Mouse (Mus musculus) heart, adult 8-10 months (tissue): Measurements from ENCODE around the gene Gm6525. TPM values are rescaled to one million over a fixed set of nuclear protein-coding genes. Genes with fewer than 3 reads are reported as not detected.

Experiments
- DNase-seq: peaks from one replicate; pipeline ENCODE4 v3.0.0; 2022; ENCODE audit warnings: low spot score
- total RNA-seq, 4 experiments: library from RNA; stranded (reverse); gene quantifications; 2 replicates each; pipeline ENCODE4 v1.2.4; 2022

Gene Gm6525
- total RNA-seq, result not detected

GRCm38 (mm10) chr3:84173581-84174154 is at the start of gene Gm6525:
Gm6525 (plus strand) TSS chr3:84174104.
- DNase-seq, result no peak

- no peak for DNase-seq
Measured at GRCm38 (mm10) chr3:84125704-84126289, 48.1 kb upstream of the Gm6525 start.

- DNase-seq, result no peak
Measured at GRCm38 (mm10) chr3:84126721-84127120, 47.2 kb upstream of the Gm6525 start.

- no peak for DNase-seq
Measured at GRCm38 (mm10) chr3:84127431-84127830, 46.5 kb upstream of the Gm6525 start.

DNA sequence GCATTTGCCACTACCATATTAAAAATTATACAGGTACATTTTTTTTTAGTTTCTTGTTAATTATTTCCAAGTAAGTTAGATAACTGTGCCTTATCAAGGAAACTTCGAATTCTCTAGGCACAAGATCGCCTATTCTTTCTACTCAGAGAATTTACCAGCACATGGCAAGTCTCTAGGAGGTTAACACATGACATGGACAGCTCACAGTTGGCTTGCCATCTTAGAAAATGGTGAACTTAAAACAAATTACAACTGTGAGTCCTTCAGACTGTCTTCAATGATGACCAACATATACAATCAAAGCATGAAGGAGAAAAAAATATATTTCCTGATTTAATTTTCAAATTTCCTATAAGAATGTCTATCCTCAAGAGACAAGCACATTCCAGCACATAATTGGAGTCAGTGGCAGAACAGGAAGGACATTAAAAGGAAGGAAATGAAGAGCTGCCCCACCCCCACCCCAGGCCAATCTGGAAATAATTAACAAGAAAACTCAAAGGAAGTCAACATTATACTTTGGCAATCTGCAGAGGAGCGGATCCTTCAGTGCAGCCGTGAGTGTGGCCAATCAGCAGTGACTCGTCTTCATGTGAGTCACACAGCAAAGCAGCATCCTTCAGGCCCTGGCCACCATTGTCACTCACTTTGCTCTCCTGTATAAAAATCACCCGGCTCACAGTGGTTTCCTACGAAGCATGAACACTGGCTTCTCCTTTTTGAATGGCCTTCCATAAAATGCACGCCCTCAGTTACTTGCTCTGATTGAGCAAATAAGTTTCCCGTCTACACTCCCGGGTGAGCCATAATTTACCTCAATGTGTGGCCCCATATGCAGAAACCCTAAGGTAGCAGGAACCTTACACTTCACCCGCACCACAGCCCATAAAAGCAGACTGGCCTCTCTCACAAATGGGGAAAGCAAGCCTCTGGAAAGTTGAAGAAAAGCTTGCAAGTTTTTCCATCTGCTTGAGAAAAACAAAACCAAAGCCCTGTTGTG is 44.7 kb upstream of the Gm6525 start:
- no peak for DNase-seq

DNA sequence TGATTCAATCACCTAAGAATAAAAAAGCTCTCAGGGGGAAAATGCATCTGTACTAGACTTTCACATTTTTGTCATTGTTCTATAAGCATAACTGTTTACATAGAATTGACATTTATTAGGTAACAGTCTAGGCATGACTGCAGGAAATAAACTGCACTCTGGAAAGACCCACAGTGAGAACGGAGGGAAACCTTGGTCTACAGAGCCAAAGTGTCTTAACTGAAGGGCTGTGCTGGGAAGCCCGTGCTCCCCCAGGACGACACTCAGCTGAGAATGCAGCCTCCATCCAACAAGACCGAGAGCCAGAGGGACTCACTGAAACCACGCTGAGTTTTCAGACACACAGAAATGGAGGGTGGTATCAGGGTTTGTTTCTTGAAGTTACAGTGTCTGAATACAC is 43.1 kb upstream of the Gm6525 start:
- no peak for DNase-seq

GRCm38 (mm10) chr3:84131369-84131768 is 42.5 kb upstream of the Gm6525 start:
- DNase-seq, result no peak

- no peak for DNase-seq
Measured at GRCm38 (mm10) chr3:84135387-84135786, 38.5 kb upstream of the Gm6525 start.

DNA sequence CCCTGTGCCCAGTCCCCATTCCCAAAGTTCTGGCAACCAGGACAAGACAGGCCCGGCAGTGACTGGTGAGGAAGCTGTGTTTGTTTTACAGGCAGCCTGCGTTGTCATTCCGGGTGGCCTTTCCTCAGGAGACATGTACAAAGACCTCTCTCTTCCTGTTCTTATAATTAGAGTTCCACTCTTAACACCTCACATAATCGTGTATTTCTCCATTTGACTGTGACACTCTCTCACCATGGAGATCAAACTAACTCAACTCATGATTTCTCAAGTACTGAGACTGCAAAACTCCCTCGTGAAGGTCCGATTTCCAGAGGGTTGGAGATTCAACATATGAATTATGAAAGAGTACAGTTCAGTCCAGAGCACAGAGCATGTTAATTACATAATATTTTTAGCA is 38.0 kb upstream of the Gm6525 start:
- DNase-seq, result no peak

DNA sequence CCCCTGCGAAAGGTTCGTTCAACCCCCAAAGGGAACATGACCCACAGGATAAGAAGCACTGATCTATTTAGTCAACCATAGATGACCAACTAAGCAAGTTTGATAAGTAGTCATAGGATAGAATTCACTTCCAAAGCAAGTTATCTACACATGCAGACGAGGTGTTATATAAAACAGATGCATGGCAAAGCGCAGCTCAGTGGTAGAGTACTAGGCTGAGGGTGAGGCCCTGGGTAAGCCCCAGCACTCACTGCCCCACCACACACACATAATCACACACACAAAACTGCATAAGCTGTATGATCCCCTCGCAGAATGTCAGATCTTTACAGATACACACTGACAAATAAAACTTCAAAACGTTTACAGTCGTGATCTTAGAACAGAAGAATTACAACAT is 37.4 kb upstream of the Gm6525 start:
- DNase-seq, result no peak

DNA sequence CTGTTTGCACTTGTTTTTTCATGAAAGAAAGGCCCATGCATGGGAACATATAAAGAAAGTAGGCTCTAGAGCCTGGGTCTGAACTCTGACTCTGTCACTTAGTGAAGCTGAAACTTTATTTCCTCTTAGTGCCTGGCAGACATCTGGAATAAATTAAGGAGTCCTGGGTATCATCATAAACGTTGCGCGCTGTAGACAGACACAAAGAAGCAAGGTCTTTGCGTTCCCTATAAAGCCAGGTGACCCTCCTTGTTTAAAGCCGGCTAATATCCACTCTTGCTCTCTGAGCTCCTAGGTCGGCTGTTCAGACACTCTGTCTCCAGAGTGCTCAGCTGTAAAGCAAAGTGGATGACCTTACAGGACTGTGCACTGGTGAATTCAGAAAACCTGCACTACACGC is 33.0 kb upstream of the Gm6525 start:
- DNase-seq, result no peak

DNA sequence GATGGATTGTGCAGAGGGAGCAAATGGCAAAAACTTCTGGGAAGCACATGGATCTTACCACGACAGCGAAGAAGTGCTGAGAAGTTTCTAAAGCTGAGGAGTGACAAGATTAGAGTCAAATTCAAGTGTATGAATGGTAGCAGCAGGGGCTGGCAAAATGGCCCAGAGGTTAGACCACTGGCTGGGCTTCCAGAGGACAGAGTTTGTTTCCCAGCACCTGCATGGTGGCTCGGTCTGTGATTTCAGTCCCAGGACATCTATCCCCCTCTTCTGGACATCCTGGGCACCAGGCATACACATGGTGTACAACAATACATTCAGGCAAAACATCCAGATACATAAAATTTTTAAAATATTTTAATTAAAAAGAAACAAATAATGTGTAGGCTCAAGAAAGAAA is 24.1 kb upstream of the Gm6525 start:
- no peak for DNase-seq

DNA sequence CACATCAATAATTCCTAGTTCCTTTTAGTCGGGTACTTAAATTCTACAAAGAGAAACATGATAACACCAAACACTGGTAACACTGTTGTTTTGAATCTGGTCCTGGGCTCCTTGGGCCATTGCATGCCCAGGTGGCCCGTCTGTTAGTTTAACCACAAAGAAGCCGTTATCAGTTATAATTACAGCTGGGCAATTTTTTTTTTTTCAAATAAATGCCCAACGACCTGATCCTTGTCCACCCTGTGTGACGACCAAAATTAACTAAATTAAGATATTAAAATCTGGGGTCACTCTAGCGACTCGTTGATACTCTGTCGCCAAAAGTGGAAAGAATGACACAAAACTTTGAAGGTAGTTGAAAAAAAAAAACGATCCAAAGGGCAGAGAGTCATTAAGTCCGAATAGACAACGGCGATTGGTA is 19.2 kb upstream of the Gm6525 start:
- DNase-seq, result no peak

GRCm38 (mm10) chr3:84155146-84155545 is 18.8 kb upstream of the Gm6525 start:
- DNase-seq, result no peak

GRCm38 (mm10) chr3:84155558-84156006 is 18.3 kb upstream of the Gm6525 start, which contains the start of gene Mnd1:
Mnd1 (minus strand) TSS chr3:84155786.
- DNase-seq, result peak; percentile 99

DNA sequence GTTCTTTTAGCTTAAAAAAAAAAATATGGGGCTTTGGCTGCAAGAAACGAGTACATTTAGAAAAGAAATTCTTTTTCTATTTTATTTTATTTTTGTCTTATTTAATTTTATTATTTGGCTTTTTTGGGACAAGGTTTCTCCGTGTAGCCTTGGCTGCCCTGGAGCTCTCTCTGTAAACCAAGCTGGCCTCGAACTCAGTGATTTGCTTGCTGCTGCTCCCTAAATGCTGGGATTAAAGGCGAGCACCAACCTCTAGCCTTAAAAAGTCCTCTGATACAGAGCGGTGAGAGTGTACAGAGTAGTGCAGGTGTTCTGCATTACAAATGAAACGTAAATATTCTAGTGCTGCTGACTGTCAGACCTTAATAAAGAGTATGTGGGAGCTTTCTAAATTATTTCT is 17.8 kb upstream of the Gm6525 start:
- DNase-seq, result no peak

DNA sequence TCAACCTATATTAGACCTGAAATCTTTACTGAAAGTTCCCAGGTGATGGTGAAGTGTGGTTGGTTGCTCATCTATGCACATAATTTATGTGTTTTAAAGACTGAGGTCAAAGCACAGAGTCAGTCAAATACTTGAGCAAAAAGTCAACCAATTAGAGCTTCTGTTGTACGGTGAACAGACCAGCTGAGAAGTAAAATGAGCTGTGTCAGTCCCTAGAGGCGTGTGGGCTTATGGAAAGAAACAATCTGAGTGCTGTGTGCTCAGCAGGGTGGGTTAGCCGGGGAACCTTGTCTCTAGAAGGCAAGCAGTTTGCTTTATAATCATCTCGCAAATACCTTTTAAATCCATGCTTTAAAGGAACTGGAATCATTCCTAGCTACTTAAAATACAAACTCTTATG is 16.9 kb upstream of the Gm6525 start:
- no peak for DNase-seq

- DNase-seq, result no peak
Measured at GRCm38 (mm10) chr3:84157559-84158350, 16.1 kb upstream of the Gm6525 start.

DNA sequence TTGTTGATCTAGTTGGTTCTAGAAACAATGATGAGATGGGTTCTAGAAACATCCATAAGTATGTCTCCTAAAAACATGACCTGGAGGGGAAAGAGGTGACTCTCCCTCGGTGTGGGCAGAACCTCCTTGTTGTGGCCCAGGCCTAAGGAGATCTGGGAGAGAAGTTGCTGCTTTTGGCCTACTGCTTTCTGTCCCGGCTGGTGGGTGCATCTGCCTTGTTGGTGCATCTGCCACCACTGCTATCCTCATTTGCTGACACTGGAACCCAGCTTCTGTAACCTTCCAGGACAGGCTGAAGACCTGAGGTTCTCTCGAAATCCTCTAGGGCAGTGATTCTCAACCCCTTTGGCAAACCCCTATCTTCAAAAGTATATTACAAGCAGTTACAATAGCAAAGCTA is 8.5 kb upstream of the Gm6525 start:
- DNase-seq, result no peak

DNA sequence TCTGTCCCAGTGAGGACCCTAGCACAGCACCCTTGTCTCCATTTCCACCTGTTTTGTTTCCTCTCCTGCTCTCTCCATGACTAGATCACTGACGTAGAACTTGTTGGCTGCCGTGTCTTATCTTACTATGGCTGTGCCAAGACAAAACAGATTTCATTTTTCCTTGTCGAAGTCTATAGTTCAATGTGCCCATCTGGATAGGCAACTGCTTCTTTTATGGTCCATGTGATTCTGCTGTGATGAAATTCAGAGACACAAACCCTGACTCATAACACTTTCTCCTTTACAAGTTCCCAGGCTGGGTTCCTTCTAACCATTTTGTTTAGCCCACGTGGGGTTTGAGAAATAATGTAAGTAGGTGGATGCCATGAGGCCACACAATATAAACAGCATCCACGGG is 7.8 kb upstream of the Gm6525 start:
- DNase-seq, result no peak

DNA sequence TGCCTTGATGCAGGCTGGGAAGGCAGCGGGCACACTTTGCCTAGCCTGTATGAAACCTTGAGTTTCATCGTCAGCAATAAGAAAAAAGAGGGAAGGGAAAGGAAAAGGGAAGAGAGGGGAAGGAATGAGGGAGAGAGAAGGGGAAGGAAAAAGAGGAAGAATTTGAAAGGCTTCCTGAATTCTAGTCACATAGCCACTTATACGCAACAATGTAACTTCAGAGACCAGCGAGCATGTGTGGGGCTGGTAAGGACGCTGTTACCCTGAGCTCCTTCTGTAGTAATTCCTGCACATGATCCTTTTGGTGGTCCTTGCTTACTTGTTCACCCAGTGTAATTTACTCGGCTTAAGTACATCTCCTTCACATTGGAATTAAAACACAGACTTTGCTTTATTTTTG is 5.0 kb upstream of the Gm6525 start:
- DNase-seq, result no peak
